Mouse (Mus musculus) ovary, postnatal 36 days (tissue): ENCODE data around the gene Dot1l.

Experiments used
- DNase-seq: peaks from one replicate; pipeline ENCODE4 v3.0.0; 2022; ENCODE audit warnings: low spot score, mixed read lengths

Gene Dot1l

DNA sequence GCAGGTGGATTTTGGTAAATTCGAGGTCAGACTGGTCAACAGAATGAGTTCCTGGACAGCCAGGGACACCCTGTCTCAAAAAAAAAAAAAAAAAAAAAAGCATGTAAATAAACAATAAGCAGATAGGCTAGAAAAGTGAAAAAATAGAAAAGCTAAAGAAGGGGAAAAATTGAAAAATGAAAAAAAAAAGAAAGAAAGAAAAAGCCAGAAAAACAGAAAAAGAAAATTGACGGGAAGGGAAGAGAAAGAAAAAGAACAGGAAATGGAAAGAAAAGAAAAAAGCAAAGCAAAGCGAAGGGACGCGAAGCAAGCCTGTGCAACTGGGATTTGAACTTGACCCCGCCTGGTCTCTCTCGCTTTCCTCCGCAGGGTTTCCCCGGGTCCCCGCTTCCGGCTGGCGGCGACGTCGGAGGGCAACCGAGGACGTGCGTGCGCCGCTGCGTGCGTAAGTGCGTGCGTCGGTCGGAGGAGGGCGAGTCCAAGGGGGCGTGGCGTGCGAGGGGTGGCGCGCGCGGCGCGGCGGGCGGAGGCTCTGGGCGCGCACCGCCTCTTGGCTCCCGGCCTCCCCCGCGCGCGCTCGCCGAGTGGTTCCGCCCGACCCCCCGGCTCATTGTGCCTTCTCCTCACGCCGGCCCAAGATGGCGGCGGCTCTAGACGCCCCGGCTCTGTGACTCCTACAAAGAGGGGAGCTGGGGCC is at the start of gene Dot1l:
TSS of gene Dot1l (plus strand) at position 613 of the 697 bp plus-strand sequence.
- peak; percentile 99 for DNase-seq

DNA sequence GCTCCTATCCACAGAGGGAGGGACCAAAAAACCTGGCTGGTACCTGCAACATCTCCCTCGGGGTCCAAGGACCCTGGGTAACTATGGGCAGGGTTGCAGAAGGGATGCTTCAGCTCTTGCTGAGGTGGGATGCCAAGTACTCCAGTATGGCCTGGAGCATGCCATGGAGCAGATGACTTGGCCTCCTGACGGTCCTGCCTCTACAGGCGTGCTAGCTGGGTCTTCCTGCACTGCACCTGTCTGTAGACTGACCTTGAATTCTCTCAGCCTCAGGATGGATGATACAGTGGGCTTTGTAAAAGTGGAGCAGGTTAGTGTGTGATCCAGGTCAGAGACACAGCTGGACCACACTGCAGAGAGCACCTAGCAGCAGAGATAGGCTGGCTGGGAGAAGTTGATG is 49.5 kb upstream of the Dot1l start:
- DNase-seq: no peak

DNA sequence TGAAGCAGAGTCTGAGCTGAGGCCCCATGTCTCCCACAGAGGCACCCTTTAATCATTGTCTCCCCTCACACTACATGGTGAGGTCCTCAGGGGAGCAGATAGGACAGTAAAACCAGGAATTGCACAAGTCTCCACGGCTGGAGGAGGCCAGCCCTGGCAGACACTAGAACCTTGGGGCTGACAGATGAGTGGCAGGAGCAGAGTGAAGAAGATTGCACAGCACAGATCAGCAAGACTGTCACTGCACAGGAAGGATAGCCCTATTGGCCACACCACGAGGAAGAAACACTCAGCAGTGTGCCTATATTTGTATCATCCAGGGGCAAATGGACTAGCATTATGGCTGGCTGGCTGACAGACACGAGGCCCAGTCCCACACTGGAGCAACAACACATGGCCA is 44.2 kb upstream of the Dot1l start:
- DNase-seq: no peak

DNA sequence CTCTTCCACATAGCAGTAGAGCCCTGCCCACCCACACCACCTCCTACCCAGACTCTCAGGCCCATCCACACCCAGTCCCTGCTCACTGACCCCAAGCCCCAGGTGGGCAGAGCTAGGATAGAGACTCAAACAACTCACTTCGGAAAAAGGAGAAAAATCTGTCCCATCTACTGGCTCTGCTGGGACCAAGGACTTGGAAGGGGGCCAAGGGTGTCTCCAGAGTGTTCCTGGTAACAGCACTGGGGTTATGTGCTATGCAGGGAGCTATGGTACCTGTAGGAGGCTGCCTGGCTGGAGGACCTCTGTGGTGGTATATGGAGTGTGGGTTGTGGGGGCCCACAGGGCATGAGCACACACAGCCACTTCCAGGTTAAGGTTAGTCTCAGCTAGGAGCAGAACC is 37.7 kb upstream of the Dot1l start:
- no peak for DNase-seq

DNA sequence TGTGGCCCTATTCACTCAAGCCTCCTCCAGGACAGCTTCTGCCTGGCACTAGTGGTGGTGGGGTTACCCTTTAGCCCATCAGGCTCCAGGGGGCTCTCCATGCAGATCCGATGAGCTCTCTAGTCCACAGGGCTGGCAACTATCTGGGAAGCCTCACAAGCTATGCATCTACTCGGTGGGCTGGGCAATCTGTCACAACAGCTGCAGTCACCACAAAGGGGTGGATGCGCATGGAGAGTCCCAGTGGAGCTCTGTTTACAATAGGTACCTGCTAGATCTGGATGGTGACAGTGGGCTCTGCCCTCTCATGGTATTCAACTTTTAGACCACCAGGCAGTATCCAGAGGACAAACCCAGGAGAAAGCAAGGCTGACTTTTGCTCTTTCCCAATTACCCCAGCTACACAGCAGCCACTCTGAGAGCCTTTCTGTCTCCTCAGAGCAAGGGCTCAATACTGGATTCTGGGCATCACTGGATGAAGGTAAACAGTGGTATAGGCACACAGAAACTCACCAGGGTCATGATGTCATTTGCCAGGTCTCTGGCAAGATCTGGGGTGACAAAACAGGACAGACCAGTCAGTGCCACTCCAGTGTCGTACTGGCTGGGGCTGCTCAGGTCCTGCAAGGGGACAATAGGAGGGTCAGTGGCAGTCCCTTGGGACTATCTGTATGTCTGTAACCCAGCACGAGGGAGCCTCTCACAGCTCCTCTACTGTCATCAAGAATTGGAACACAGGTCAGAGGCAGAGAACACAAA is 27.5 kb upstream of the Dot1l start:
- DNase-seq: no peak

DNA sequence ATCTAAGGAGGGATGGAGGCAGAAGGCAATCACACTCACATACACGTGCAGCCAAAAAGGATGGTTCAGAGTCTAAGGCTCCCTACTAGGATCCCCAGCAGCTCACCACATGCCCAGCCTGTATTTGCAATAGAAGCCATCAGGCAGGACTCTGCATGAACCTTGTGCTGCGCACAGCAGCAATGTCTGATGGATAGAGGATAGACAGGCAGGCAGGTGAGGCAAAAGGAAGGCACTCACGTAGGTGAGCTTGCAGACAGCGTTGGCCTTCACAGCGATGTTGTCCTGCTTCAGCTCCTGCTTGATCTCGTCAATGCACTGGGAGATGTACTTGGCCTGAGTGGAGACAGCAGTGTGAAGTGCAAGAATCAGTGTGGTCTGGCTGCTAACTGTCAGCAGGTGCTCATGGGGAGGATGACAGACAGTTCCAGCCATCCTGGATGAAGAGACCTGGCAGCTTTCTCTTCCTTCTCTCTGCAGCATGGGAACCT is 22.4 kb upstream of the Dot1l start:
- DNase-seq: no peak

DNA sequence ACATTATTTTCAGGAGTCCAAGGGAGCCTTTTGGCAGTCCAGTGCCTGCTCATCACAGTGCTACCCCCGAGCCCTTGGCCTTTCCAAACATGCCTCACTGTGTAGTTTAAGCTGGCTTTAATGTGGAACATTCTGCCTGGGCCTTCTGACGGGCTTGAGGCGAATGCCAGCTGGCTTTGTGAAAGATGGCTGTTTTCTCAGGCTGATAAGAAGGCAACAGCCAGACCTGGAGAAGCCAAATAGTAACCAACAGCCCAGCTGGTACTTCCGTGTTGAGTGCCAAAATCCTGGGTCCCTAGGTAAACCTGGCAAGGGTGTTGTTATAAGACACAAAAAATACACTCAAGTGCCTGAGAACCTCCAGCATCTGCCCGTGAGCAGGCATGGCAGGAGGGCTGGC is 18.3 kb upstream of the Dot1l start:
- DNase-seq: no peak

DNA sequence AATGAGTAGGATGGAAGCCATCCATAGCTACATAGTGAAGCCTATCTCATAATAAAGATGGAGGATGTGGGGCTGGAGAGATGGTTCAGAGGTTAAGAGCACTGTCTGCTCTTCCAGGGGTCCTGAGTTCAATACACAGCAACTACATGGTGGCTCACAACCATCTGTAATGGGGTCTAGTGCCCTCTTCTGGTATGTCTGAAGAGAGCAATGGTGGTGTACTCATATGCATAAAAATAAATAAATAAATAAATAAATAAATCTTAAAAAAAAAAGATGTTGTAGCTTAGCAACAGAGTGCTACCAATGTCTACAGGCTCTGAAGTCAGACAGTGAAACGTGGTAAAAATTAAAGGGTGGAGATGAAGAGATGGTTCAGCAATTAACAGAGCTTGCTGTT is 16.3 kb upstream of the Dot1l start:
- no peak for DNase-seq

DNA sequence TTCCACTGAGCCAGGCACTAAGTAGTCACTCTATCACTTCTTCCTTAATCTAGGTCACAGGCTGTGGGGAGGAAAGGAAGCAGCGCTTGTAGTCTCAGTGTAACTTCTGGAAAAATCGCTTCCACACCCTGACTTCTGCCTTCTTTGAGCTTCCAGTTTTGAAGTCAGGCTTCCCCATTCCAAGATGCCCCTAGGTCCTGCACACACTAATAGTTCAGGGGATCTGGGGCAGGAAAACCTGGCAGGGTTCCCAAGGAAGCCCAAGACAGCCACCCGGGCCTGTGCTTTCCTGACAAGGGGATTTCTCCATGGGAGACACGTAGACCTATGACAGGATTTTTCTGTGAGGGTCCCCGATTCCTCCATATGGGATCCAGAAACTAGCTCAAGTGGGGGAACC is 13.9 kb upstream of the Dot1l start:
- DNase-seq: no peak

DNA sequence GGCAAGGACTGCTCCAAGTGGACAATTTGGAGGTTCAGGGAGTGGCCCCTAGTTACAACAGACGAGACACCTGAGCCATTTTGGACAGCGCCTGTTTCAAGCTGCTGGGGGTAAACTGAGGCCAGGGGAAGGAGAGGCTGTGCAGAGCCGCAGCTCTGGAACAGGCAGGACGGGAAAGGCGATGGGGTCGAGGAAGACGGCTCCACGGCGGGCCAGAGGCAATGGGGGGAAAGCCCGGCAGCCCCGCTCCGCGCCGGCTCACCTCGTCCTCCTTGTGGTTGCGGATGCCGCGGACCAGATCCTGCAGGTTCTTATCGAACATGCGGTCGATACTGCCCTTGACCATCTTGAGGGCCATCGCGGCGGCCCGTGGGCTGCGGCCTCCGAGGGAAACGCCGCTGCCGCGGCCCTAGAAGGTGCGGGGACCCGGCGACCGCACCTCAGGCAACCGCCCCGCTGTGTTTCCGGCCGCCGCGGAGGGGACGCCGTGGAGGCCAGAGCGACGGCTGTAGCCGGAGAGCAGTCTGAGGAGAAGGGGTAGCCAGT is 13.3 kb upstream of the Dot1l start:
- no peak for DNase-seq

DNA sequence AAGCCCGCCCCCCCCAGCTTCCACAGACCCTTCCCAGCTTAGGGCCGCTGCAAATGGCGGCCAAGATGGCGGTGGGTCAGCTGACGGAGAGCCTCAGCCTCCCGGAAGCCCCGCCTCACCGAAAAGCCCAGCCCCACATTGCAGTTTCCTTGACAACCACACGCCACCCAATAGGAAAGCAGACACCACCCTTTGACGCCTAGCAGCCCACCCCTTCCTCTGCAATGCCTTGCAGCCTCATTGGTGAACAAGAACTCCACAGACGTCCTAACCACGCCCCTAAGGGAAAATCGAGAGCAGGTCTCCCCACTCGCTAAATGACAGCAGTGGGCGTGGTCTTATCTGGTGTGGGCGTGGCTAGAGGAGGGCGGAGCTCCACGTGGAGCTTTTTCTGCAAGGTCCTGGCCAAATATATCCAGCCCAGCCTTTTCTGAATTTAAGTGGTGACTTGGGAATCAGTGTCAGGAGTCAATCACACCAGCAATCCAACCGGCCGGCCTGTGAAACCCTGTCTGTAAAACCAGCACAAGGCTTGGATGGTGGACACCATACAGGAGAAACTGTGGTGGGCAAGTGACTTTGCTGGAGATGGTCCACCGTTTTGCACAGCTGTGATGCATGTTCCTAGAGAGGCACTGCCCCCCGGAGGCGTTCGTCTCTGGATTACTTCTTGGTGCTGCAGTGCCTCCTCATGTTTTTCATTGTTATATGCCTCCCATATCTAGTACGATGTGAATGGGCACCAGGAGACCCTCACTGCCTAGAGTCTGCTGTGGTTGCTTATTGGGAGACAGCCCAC is 12.6 kb upstream of the Dot1l start, which contains the start of gene Ap3d1:
TSS of gene Ap3d1 (minus strand) at position 85 of the 799 bp plus-strand sequence.
- DNase-seq: peak; percentile 97

DNA sequence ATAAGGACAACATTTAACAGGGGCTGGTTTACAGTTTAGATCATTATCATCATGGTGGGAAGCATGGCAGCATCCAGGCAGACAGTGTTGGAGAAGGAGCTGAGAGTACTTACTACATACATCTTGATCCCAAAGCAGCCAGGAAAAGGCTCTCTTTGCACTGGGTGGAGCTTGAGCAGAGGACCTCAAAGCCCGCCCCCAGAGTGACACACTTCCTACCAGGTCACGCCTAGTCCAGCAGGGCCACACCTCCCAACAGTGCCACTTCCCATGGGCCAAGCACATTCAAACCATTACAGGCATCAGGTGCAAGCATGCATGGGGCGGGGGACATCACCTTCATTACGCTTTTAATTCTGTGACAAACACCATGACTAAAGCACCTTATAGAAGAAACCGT is 10.7 kb upstream of the Dot1l start:
- peak; percentile 26 for DNase-seq

DNA sequence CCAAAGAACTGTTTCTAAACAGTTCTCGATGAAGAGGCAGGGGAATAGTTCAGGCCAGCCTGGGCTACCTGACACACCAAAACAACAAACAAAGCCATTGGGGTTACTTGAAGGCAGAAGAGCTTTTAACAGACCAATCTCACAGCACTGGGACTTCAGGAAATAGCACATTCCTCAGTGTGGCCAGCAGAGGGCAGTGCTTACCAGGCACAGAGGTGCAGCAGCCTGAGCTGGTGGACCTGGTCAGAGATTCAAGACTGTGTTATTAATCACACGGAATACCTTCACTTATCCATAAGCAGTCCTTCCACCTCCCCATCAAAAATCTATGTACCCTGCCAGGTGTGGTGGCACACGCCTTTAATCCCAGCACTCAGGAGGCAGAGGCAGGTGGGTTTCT is 7.6 kb upstream of the Dot1l start:
- DNase-seq: peak; percentile 78

DNA sequence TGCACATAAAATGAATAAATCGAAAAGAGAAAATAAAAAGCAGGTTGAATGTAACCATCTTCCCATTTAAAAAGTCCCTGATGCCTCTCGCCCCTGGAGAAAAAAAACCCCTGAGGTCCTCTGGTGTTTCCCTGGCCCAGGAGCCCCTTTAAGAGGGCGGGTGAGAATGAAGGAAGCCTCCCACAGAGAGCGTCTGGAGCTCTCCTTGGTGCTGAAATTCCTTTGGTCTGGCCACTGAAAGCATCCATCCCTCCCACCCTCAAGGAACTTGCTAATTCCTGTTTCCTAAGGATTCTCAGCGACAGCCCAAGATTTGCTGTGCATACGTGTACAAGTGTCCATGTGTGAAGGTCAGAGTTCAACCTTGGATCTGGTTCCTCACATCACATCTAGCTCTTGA is 6.4 kb upstream of the Dot1l start:
- peak; percentile 57 for DNase-seq

DNA sequence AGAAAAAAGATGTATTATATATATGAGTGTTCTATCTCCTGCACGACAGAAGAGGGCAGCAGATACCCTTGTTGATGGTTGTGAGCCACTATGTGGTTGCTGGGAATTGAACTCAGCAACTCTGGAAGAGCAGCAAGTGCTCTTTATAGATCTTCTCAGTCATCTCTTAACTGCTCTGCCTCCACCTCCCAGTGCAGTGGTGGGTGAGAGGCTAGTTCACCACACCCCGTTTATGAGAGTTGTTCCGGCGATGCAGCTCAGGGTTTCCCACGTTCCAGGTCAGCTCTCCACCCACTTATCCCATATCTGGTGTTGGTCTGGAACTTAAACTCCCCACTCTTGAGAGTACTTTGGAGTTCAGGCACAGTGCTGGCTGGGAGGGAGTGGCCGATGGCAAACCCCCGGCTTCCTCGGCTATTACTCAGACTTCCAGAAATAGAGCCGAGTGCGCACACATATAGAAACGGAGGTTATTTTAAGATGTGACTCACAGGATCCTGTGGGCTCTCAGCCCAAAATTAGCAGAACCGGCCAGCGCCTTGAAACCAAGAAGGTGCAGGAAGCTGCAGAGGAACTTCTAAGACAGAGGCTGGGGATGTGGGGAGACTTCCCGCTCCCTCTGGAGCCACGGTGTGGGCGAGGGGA is 3.7 kb upstream of the Dot1l start:
- peak; percentile 34 for DNase-seq

DNA sequence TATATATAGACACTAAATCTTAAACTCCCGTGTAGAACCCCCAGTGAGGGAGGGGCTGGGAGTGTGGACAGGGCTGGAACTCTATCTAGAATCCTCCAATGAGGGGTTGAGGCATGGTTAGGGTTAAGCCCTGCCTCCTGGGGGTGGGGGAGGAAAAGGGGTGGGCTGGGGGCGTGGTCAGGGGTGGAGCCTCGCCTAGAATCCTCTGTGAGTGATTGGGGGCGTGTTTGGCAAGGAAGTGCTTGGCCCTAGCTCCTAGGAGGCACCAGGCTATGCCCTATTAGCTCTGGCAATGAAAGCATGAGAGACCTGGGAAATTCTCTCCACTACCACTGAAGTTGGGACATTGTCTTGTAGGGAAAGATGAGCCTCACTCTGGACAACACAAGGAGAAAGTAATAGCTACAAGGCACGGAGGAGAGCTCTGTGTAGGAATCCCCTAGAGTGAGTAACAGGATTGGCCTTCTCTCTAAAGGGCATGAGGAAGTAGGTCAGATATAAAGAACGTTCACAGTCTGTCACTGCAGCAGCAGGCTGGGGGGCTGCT is 2.9 kb upstream of the Dot1l start:
- peak; percentile 68 for DNase-seq

DNA sequence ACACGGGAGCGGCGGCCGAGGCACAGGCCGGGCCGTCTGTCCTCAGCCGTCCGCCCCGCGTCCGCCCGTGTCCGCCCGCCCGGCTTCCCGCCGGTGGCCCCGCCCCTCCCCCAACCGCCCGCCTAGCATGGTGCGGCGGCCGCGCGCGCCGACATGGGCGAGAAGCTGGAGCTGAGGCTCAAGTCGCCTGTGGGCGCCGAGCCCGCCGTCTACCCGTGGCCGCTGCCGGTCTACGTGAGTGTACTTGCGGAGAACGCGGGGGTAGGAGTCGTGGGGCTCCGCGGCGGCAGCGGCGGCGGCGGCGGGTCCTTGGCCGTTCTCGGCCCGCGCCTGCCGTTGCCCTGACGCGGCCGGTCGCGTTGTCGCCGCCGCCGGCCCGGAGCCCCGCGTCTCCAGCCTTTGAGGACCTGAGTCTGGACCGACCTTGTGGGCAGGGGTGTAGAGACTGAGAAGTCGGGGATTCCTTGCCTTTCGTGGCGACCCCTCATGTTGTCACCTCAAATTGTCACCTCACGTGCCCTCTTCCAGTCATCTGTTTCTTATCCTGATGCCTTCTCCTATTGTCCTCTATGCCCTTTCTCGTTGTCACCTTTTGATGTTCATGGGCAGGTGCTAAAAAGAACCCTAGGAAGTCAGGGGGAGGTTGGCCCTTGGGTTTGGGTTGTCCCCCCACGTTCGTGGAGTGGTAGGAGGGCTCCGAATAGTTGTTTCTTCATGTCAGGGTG is 447 bp downstream of the Dot1l start:
- no peak for DNase-seq

DNA sequence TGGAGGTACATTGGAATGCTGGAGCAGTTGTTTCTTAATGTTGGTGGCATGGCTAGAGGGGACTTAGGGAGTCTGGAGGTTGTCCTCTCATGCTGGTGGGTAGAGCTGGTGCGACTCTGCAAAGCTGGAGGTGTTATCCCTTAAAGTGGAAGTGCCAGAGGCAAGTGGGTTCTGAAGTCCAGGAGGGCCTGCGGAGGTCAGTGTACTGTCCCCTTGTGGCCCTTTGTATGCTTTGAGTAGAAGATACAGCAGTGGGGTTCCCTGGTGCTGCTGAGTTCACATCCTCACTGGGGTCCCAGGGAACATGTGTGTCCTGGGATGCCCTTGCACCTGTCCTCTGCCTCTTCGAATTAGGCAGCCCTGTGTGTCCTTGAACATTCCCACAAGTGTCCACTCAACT is 1.1 kb downstream of the Dot1l start:
- no peak for DNase-seq

DNA sequence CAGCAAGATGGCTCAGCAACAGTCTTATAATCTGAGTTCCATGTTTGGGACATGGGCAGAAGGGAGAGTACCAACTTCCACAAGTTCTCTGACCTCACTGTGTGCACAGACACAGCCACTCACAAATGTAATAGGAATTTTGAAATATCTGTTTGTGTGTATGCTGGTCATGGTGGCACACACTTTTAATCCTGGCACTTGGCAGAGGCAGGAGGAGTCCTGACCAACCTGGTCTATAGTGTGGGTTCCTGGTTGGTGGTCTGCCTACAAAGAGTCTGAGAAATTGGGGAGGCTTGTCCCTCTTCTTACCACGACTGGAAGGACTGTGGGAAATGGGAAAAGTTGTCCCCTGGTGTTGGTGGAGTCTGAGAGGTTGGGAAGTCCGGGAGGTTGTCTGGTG is 1.5 kb downstream of the Dot1l start:
- no peak for DNase-seq

DNA sequence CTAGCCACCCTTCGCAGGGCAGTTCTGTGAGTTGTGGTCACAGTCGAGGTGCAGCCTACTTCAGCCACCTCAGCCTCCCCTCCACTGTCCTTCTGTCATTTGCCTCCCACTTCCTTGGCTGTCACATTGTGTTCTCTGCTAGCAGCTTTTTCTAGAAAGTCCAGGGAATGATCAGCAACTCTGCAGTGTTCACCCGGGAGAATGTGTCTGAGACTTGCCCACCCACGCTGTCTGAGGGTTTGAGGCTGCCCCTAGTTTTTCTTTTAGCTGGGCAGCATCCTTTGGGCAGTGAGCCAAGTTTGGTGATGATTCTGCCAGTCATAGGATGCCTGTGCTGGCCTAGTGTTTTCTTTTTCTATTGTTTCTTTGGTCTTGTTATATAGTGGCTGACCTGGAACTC is 2.0 kb downstream of the Dot1l start:
- no peak for DNase-seq

DNA sequence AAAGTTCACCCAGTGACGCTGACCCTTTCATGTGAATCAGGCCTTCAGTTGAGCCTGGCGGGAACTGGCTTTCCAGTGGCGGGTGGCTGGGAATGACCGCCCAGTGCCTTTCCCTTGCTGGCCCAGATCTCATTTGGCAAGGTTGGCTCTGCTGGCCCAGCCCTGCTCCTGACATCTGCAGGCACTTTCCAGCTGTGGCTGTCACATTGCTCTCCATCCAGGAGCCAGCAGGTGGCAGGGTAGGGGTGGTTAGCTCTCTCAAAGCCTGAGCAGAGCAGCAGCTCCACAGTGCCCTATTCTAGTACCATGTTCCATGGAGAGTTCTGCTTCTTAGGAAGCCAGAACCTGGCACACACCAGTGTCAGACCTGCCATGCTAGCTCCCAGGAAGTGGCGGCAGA is 2.7 kb downstream of the Dot1l start:
- peak; percentile 75 for DNase-seq
